Mouse (Mus musculus): ENCODE measurements around the gene Gm10487. TPM values are rescaled to one million over a fixed set of nuclear protein-coding genes. Genes with fewer than 3 reads are reported as not detected.
"Not testable (repeated sequence)": the region's sequence is repeated elsewhere in the genome, so short reads cannot be mapped to it uniquely, and the experiment has no call there.

The Gm10487 gene
- total RNA-seq (2021): not detected

DNA sequence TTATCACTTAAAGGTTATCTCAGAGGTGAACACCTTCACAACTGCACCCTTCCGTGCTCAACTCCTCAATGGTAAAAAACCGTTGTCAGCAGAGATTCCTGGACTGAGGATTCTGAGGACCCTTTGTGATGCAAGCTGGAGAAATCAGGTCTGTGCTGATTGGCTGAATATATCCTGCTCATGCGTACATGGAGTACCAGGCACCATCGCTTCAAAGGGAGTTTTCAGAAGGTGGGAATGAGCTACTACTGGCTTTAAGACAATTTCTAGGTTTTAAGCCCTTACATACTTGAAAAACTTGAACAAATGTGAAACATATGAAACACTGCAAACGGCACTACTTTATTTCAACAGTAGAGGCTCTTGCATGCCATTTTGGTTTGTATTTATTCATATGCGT, at the start of gene Gm10487:
Gene Gm10487, minus strand, starts transcription at position 101 of the 400 bp plus-strand sequence.
- DNase-seq: not testable (repeated sequence)

More for the DNA sequence above, at the start of gene Gm10487:
- intact Hi-C loops (cut with DNase I): not testable (repeated sequence)
